Mouse (Mus musculus) lung, postnatal 36 days (tissue): ENCODE results near the gene Colgalt2.
"Not testable (repeated sequence)": the region's sequence is repeated elsewhere in the genome, so short reads cannot be mapped to it uniquely, and the experiment has no call there.

Experiments used
- DNase-seq: peaks from one replicate; pipeline ENCODE4 v3.0.0; 2022; ENCODE audit warnings: mixed read lengths

The Colgalt2 gene

DNA sequence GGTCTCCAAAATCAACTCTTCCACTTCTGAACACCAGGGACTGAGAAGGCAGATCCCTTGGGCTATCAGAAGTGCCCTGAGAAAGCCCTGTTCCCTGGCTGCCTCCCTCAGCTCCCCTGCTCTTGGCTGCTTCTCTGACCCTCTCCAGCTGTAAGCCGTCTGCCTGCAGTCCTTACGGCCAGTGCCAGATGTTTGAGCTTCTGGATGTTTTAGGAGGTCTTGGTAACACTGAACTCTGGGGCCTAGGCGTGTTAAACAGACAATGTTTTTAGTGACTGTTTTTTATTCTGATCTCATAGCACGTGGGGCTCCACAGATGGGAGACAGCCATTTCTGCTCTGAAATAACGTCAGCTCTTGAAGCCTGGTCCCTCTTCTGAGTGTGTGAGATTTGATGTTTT, 18.0 kb downstream of the Colgalt2 start:
- peak; percentile 40 for DNase-seq

DNA sequence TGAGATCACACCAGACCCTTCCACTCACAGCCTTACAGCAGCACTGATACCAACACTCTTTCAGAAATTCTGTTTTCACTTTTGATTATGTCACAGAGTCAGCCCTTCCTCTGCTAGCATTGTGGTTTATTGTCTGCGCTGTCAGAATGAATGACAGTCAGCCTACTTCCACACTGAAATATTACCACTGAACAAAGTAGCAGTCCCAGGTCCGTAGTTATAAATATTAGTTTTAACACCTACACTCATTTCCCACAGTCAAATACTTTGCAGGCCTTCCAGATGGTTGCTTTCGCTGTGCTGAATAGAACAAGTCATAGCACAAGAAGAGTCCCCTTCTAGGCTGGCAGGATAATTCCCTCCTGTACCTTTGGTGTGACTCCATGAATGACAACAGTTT, 22.7 kb downstream of the Colgalt2 start:
- DNase-seq: no peak

DNA sequence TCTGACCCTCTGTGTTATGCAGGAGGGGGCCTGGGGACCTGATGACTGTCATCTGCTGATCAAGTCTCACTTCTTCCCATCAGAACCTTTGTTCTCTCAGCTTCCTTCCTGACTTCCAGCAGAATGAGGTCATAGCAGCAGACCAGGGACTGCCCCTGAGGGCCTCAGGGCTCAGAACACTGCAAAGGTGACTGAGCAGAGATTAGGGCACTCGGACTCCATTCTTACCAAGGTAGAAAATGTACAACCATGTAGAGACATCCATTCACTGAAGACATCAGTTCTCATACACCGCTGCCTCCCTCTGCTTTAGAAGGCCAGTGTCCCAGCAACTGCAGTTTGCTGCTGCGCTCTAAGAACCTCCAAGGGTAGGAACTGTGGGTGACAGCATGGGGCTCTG, 23.4 kb downstream of the Colgalt2 start:
- no peak for DNase-seq

DNA sequence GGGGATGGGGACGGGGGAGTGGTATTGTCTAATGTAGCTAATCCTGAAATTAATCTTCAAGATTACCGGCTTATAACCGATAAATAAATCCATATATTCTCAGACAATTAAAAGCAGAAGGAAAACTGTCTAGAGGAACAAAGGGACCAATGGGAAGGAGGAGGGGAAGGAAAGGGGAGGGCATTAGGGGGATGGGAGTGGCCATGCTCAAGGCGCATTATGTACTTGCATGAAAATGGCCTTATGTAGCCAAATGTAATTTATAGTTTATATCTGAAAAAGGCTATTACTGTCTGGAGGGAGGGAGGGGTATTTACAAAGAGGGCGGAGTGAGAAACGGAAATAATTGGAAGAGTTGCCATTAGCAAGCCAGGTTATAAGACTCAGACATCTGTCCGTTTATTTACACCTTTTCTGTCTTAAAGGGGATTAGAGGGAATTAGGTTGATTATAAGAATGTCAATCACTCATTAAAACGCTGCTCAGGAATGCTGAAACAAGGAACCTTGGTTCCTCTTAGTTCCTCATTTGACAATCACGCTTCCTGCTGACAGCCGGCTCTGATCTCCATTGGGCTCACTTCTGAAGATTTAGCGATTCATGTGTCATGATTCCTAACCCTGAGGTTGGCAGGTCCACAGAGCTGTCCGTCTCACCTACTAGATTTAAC, 28.4 kb downstream of the Colgalt2 start:
- no peak for DNase-seq

DNA sequence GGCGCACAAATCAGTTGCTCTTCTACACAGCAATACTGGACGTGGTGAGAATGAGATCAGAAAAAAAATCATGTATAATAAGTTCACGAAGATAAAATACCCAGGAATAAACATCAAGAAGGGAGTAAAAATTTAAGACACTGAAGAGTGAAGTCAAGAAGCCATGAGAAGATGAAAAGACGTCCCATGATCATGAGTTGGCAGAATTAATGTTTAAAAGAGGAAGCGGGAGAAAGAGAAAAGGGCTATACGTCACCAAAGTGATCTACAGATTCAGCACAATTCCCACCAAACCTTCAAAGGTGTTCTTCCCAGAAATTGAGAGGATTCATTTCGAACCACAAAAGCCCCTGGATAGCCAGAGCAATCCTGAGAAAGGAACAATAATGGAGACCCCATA, 30.2 kb downstream of the Colgalt2 start:
- no peak for DNase-seq

DNA sequence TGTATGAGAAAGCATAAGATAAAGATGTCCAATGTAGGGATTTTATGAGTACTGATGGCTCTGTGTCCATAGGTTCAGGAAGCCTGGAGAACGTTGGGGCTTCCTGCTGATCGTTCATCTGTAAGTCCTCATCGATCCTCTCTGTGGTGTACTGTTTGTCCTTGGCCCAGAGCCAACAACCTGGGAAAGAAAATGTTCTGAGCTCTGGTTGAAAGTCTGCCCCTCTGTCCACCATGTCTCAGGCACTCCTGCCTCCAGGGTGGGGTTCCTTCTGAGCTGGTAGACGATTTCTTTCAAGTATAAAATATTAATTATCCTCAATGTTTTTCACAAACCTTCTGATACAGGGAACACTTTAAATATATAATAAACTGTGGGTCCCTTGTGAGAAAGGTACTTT, 34.5 kb downstream of the Colgalt2 start:
- no peak for DNase-seq

DNA sequence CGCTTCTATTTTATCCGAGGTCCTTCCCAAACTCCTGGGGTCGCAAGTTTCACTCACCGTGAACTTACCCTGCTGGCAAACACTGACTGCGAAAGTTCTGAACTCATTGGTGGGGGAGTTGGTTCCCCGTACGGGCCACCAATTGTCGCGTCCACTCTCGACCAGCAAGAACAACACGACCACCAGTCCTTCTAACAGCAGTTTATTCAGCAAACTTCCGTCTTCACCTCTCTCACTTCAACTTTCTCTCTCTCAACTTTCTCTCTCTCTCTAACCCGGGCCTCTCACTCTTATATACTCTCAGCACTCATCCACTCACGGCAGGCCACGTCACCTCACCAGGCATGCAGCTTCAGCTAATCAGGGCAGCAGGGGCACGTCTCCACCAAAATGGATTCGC, 37.9 kb downstream of the Colgalt2 start:
- DNase-seq: not testable (repeated sequence)

DNA sequence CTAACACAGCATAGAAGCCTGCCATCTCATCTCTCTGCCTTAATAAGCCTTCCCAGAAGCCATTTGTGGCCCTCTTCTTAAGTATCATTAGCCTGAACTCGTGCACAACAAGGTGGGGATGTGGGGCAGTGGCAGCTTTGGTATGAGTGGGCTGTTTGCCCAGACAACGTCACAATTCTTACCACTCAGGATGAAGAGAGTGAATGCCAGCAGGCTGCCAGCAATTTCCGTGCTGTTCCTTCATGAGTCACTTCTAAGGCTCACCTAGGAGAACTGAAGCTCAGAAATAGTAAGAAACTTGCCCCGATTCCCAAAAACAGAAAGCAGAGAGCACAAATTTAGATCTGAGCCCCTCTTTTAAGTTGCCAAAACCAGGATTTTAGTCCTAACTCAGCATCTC, 39.8 kb downstream of the Colgalt2 start:
- peak; percentile 63 for DNase-seq

DNA sequence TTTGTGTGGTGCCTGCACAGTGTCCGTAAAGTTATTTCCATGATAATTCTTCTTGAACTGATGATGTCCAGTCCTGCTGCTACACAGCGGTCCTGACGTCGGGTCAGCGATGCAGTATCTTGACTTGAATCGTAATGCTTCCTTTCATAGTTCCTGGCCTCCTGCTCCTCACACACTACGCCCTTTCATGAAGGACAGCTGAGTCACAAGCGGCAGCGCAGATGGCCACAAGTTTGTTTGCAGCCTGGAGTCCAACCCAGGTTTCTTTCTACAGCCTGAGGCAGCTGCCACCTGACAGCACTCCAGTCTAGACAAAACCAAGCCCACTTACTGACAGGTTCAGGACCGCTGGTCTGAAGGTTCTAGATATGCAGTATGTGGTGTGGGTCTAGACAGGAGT, 40.2 kb downstream of the Colgalt2 start:
- DNase-seq: no peak

DNA sequence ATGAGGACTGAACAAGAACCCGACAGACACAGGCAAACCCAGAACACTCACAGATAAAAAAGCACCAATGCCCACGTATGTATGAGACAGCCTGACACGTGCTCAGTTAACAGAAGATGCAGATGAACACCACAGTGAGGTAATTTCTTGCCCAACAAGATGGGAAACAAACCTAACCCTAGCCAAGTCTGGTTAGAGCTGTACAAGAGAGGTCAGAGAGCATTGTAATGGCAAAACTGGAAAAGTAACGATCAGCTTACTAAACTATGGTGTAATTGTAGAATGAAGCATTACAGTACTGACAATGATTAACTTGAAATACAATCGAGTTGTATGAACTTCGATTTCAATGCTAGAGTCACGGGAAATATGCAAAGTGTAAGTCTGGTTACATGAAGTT, 45.0 kb downstream of the Colgalt2 start:
- no peak for DNase-seq

DNA sequence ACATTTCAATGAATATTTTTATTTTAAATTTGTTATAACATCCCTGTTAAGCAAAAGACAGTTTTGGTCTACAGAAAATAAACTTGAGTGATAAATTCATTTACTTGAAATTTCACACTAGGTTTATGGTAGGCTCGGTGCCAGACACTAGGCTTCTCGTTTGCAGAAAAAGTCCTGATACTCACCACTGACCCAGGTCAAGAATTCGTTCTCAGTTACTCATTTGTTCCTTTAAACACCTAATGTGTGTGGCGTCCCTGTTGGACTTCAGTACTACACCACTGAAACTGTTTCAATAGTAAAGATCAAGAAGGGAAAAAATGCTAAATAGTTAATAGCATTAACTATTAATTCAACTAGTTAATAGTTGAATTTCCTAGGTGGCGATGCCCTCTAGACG, 46.3 kb downstream of the Colgalt2 start:
- DNase-seq: no peak

DNA sequence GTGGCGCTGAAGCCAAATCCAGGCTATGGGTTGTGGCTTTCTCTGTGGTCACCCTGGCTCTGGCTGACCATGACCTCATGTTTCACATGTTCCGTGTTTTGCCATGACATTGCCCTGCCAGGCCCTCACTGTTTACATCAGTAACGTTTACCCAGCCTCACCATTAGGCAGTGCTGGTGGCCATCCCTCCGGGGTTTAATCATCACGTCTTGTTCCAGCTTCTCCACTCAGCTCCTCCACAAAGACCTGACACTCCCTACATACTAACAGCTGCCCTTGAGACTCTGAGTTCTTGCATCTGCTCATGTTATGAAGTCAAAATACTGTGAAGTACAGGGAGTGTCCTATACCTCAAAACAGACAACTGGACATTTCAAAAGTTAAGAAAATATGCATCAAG, 54.9 kb downstream of the Colgalt2 start:
- no peak for DNase-seq

DNA sequence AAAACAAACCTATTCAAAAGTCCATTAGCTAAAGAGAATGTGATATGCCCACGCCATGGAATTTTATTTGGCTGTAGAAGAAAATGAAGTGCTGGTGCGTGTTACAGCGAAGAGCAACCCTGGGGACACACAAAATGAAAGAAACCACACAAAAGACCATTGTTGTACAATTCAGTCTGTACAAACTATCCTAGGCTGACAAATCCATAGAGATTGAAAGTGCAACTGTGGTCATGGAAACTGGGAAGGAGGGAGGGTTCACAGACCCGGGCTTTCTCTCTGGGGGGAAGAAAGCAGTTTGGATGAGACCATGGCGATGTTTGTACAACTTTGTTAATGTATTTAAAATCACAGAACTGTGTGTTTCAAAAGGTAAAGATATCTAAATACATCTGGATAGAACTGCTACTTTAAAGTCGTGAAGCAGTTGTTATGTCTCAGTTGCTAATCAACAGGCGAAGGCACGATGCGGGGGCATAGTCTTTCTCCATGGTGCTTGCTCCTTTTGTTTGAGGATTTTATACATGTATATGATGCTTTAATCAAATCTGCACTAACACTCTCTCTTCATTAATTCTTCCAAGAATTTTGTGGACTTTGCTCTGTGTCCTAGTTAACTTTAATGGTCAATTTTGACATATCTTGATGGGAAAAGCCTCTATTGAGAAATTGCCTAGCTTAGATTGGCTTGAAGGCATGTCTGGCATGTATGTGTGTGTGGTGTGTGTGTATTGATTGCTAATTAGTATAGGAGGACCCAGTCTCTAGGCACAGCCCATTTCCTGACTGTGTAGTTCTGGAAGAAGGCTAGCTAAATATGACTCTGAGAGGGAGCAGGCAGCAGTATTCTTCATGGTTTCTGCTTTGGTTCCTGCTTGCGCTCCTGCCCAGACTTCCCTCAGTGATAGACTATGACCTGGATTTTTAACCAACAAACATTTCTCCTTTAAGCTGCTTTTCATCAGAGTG, 55.9 kb downstream of the Colgalt2 start:
- DNase-seq: no peak

DNA sequence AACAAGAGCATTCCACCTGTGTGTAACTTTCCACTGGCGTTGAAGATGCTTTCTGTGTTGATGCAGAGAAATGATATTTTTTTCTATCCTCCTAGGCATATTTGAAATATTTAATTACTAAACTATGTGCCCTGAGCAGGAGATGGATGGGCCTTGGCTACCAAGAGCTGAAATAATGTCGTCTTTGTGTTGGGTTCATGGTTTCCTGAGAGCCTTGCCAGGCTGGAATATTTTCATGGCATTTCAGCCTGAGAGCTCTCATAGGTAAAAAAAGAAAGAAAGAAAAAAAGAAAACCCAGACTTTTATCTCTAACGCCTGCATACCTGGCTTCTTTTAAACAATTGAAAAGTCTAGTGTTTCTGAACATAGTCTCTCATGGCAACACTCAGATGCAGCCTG, 56.6 kb downstream of the Colgalt2 start:
- DNase-seq: no peak

DNA sequence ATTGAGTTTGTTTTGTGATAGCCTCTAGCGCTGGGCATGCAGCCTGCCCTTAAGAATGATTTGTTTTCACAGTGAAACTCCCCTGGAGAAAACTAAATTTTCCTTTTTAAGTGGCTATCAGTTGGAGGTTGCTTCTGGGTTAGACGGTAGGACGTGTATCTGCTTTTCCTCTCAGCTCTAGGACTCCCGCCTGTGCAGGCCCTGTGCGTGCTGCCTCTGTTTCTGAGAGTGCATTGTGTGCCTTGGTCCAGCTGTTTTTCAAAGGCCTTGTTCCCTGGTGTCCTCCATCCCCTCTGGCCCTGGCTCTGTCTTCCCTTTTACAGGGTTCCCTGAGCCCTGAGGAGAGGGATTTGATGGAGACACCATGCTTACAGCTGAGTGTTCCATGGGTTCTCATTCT, 58.0 kb downstream of the Colgalt2 start:
- DNase-seq: no peak

DNA sequence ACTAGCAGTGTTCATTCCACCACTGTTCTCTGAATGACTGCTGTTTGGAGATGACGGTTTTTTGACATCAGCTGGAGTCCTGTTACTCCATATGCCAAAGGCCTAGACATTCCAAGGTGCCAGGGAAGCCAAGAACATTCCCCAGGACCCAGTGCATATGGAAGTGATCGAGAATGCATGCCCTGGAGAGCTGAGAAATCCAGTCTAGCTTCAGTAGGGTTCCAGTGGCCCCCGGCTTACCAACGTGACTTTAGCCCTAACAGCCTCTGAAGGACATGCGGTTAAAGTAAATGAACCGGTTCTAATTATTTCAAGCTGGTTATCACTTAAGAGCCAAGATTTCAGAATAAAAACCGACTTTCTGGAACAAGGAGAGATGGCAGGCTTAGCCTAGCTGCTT, 59.4 kb downstream of the Colgalt2 start:
- DNase-seq: no peak

DNA sequence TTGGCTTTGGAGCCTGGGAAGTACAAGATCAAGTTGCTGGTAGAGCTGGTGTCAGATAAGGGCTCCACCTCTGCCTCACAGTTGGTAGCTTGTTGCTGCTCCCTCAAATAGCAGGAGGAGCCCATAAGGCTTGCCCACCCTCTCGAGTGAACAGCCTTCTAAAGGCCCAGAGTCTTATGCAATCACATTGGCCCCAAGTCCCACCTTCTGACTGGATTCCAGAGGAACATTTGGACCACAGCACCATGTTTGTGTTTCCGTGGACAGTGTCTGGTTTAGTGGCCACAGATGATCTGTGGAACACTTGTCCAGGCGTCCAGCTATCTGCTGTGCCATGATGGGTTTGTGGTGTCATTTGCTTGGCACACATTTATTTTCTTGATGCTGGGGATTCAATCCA, 61.3 kb downstream of the Colgalt2 start:
- DNase-seq: no peak

DNA sequence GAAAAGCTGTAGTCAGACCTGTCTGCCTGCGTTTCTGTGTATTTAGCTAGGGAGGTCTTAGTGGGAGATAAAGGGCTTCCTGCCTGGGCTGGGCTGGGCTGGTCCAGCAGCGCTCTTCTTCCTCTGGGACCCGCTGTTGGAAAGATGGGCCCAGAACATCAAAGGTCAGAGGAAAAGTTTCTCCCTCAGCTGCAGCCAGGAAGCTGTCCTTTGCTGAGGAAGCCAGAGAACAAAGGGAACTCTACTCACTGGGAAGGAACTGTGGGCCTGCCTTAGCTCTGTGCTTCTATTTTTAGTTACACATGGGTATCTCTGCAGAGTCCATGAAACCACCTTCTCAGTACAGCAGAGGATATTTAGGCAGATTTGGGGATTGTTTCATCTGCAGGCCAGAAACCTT, 62.2 kb downstream of the Colgalt2 start:
- DNase-seq: peak; percentile 35

DNA sequence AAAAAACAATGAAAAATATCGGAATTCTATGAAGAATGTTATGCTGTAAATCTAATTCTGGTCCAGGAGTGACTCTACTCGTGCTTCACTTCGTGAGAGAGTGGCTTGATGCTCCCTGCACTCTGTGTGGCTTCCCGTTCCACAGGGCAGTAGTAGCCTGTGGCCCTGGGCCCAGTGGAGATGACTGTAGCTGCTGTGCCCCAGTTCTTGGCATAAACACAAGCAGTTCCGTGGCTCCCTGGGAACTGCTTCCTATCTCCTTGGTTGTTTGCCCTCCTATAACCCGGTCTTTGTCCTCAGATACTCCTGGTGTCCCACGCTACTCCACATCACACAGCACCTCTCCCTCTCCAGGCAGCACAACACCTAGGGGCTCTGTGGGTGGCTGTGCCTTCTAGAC, 62.7 kb downstream of the Colgalt2 start:
- peak; percentile 56 for DNase-seq

DNA sequence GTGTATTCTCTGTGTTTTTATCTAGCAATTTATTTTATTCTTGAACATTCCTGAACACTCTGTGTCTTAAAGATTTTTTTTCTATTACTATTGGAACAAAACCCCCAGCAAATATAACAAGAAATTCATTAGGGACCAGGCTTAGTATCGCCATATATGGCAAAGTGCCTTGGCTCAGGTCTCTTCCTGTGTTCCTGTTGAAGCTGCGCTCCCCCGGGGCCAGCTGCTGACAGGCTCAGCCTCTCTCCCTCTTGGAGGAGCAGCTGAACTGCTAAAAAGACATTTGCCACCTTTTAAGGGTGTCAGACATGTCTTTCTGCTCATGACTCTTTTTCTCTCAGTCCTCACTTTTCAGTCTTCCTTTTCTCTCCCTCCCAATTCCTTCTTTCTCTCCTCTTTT, 66.7 kb downstream of the Colgalt2 start:
- DNase-seq: no peak

DNA sequence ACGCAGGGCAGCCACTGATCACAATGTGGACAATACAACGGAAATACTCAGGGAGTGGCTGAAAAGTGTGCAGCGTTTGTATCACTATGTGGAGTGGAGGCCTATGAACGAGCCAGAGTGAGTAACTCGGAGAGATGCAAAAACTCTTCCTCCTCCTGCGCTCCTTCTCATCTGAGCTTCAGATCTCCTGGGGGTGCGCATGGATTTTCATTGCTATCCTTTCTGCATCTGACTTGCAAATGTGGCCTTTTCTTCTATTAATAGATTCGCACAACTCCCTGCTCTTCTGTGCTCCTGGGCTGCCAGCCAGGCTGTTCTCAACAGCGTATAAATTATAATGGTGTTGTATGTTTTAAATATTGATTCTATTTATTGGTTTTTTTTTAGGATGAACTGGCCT, 68.8 kb downstream of the Colgalt2 start:
- DNase-seq: no peak

DNA sequence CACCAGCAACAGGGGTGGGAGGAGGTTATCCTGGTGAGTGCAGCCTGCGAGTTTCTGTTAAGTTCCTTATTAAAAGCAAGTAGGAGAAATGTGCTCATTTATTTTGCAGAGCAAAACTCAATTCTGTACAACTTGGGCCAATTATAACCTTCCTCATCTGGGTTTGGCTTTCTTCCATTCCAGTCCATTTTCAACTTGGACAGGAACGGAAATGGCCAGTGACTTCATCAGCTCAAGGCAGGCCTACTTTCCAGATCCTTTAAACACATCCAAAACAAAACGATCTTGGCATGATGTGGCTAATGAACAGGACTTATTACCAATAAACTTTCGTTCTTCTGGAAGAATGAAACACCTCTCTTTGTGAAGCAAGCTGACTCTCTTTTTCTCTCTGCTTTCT, 76.5 kb downstream of the Colgalt2 start:
- DNase-seq: no peak

DNA sequence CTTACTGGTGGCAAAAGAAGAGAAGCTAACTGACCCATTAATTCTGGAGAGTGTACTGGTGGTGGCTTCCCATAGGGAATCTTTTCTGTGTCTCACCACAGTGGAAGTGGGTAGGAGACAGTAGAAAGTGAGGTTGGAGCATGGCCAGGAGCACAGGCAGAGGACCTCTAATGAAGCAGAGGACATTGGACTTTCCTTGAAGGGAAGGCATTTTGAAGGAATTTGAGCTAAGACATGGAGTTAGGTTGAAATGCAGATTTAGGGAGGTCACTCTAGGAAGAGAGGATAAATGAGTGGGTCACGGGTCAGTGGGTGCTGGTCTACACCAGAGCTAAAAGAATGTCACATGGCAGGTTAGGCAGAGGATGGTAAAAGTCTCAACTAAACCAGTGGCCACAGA, 91.2 kb downstream of the Colgalt2 start:
- no peak for DNase-seq

DNA sequence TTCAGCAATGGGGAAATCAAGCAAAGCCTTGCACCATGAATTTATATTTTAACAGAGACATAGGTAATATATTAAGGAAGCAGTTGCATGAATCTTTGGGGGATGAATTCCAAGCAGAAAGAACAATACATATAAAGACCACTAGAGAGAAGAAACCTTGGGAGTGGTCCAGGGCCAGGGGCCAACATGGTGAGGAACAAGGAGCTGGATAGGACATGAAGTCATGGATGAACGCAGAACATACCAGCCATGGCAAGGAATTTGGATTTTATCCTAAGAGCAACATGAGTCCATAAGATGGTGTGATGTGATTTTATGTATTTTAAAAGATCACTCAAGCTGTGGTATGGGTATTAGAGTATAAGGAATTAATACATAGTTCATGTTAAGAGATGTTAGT, 92.6 kb downstream of the Colgalt2 start:
- no peak for DNase-seq
